Mouse (Mus musculus) forebrain, embryonic 14.5 days (tissue): Measurements from ENCODE around the gene Ipp. TPM values are rescaled to one million over a fixed set of nuclear protein-coding genes. Genes with fewer than 3 reads are reported as not detected.

Experiments
- ATAC-seq: fragments of 200-750 bp; cut with Nextera tagmentation; 2 replicates; pipeline ENCODE4 v1.8.0; 2017; ENCODE audit warnings: mild to moderate bottlenecking, moderate library complexity
- DNase-seq: peaks from one replicate; pipeline ENCODE4 v3.0.0-alpha.2; 2015; ENCODE audit warnings: low spot score
- H3K27ac ChIP-seq: fragments of 300-500 bp; sonication (generic); 2 replicates; pipeline ENCODE4 v1.5.1; 2014; ENCODE audit warnings: low read depth, mild to moderate bottlenecking, control low read depth, low read length, moderate library complexity
- H3K27me3 ChIP-seq: fragments of 300-500 bp; sonication (generic); replicated peaks from 2 replicates; pipeline ENCODE4 v1.6.1; 2014; ENCODE audit warnings: low read length, control low read depth, mixed read lengths; ENCODE audit not compliant: control insufficient read depth, insufficient read depth
- H3K36me3 ChIP-seq: fragments of 300-500 bp; sonication (generic); 2 replicates; pipeline ENCODE4 v1.6.1; 2014; ENCODE audit warnings: low read length, control low read depth; ENCODE audit not compliant: control insufficient read depth, insufficient read depth
- H3K4me1 ChIP-seq: fragments of 300-500 bp; sonication (generic); 2 replicates; pipeline ENCODE4 v1.6.1; 2014; ENCODE audit warnings: antibody characterized with exemption, low read length, control low read depth; ENCODE audit not compliant: control insufficient read depth, insufficient read depth
- H3K4me2 ChIP-seq: fragments of 300-500 bp; sonication (generic); 2 replicates; pipeline ENCODE4 v1.6.1; 2014; ENCODE audit warnings: mild to moderate bottlenecking, control low read depth, low read length
- H3K4me3 ChIP-seq: fragments of 300-500 bp; sonication (generic); 2 replicates; pipeline ENCODE4 v1.5.1; 2014; ENCODE audit warnings: low read depth, low read length, control low read depth
- H3K9ac ChIP-seq: fragments of 300-500 bp; sonication (generic); 2 replicates; pipeline ENCODE4 v1.6.1; 2014; ENCODE audit warnings: mild to moderate bottlenecking, low read length, control low read depth, moderate library complexity
- H3K9me3 ChIP-seq: fragments of 300-500 bp; sonication (generic); replicated peaks from 2 replicates; pipeline ENCODE4 v1.6.1; 2016; ENCODE audit warnings: low read length, control low read depth, mixed read lengths; ENCODE audit not compliant: control insufficient read depth
- WGBS: fragments of 180-500 bp; shearing (Covaris S2); extraction: QIAGEN DNeasy Blood & Tissue Kit; methylation state at CpG from one replicate; pipeline ENCODE4 v1.1.7; 2014; 5-methylcytosine and 5-hydroxymethylcytosine counted together
- polyA plus RNA-seq: library from polyadenylated mRNA; unstranded; fragments of >200 nt; fragmentation: Nextera tagmentation; extraction: Ambion mirVana; gene quantifications from 2 replicates; pipeline ENCODE4 v1.2.1, GENCODE M21; 2014

The Ipp gene
- polyA plus RNA-seq, 1 experiment from 2014 or later = 5.4 TPM

DNA sequence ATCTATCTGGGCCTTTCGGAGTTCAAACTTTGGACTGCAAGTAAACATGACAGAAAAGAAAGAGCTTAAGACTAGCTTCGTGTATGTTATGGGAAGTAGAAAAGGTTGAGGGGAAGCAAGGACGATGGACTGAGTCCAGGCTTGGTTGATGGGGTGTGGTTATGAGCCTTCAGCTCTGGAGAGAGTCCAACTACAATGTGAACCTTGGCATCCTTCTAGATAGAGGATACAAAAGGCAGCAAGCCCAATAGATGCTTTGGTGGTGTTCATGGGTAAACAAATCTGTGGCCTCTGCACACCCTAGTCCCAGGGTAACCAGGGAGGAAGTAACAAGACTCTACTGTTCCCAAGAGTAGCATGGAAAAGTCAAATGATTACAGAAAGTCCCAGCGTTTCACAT is 14.9 kb upstream of the Ipp start:
- H3K27ac ChIP-seq = no peak overlapping the region
- H3K4me3 ChIP-seq = no peak overlapping the region
- no peak for ATAC-seq
- no peaks in the 10 kb centered on the region for H3K27me3 ChIP-seq
- H3K36me3 ChIP-seq = no peaks in the 10 kb centered on the region
- WGBS = 83% methylated on average over 4 of the region's 4 CpGs
- 0 out of 2 replicates have a peak, but pooled peaks cover 2% of the 10 kb centered on the region for H3K9me3 ChIP-seq
- no peaks in the 10 kb centered on the region for H3K4me1 ChIP-seq
- no peak overlapping the region for H3K9ac ChIP-seq
- H3K4me2 ChIP-seq = no peak overlapping the region
- DNase-seq = no peak

DNA sequence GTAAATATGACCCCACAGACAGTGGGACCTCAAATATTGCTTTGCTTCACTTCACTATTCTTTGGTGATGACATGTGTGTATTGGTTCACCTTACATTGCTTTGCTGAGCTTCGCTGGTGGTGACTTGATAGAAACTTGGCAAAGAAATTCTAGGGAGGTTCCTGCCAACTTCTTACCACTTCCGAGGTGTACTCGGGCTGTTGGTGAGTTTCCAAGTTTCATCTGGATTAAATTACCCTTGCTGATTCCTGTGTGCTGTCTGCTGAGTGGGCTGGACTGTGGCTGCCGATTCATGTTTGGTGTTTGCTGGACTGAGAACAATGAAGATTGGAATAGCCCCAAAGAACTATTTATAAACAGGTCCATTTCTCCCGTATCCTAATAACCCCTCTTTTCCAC is 13.7 kb upstream of the Ipp start:
- Histone ChIP-seq H3K4me2 (no peak overlapping the region), H3K9ac (no peak overlapping the region), H3K9me3 (0 out of 2 replicates have a peak, but pooled peaks cover 2% of the 10 kb centered on the region), H3K27ac (no peak overlapping the region), H3K27me3 (no peaks in the 10 kb centered on the region), H3K4me1 (no peaks in the 10 kb centered on the region), H3K4me3 (no peak overlapping the region), H3K36me3 (no peaks in the 10 kb centered on the region)
- DNase-seq = no peak
- no peak for ATAC-seq
- WGBS = 63% methylated on average over 5 of the region's 5 CpGs

DNA sequence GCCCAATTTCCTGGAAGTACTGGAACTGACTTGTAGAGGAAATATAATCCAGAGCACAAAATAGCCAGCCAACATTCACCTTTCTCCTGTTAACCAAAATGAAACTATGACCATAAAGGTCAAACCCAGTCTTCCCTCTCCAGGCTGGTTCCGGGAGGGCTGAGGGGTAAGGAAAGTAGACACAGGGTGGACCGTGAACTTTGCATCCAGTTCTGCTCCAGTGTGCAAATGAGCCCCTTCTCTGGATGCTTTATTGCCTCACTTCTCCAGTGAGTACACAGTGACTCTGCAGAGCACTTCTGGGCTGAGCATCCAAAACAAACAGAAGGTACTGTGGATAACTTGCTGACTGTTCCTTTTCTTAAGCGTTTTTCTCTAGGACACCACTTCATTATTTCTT is 7.4 kb upstream of the Ipp start:
- no peaks in the 10 kb centered on the region for H3K36me3 ChIP-seq
- H3K9me3 ChIP-seq = no peaks in the 10 kb centered on the region
- no peak overlapping the region for H3K27ac ChIP-seq
- ATAC-seq = no peak
- no peak for DNase-seq
- H3K27me3 ChIP-seq = no peaks in the 10 kb centered on the region
- no peak overlapping the region for H3K4me3 ChIP-seq
- H3K4me1 ChIP-seq = no peaks in the 10 kb centered on the region
- WGBS = 83% methylated on average over 3 of the region's 3 CpGs
- H3K9ac ChIP-seq = no peak overlapping the region
- H3K4me2 ChIP-seq = no peak overlapping the region

DNA sequence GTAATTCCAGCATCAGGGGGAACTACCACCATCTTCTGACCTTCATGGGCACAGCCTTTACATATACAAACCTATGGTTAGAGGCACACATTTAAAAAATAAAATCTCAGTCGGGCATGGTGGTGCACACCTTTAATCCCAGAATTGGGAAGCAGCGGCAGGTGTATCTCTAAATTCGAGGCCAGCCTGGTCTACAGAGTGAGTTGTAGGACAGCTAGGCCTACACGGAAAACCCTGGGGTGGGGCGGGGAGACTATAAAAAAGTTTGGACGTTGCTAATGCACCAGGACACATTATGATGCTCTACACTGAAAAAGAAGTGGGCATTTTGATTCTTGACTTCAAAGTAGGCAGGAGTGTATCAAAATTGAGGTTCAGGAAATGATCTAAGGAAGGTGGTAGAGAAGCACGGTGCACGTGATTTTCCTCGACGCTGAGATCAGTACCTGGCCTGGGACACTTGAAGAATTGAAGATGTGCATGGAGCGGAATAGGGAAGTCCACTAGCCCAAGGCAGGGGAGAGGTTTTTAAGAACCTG is 394 bp upstream of the Ipp start:
- peak overlapping the region; percentile 63 for H3K4me3 ChIP-seq
- peak overlapping the region; percentile 73 for H3K4me2 ChIP-seq
- peaks cover 11% of the 10 kb centered on the region; the same call in 1 of the 2 replicates for H3K4me1 ChIP-seq
- peak overlapping the region; percentile 84 for H3K9ac ChIP-seq
- DNase-seq (no peak), ATAC-seq (peak; percentile 18)
- no peak overlapping the region for H3K27ac ChIP-seq
- WGBS = 29% methylated on average over 11 of the region's 11 CpGs
- no peaks in the 10 kb centered on the region for H3K9me3 ChIP-seq
- H3K36me3 ChIP-seq = no peaks in the 10 kb centered on the region
- no peaks in the 10 kb centered on the region for H3K27me3 ChIP-seq

DNA sequence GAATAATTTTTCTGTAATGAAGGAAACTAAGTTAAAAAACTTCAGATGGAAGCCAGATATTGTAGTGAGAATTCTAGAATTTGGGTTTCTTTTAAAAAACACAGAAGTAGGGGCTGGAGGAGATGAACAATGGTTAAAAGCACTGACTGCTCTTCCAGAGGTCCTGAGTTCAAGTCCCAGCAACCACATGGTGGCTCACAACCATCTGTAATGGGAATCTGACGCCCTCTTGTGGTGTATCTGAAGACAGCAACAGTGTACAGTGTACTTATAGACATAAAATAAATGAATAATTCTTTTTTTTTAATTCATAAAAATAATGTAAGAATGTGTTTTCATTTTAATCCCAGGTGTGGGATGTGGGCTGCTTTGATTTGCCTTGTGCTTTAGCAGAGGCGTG is 23.8 kb downstream of the Ipp start:
- WGBS = 59% methylated on average over 2 of the region's 2 CpGs
- no peaks in the 10 kb centered on the region for H3K9me3 ChIP-seq
- H3K27me3 ChIP-seq = no peaks in the 10 kb centered on the region
- H3K27ac ChIP-seq = no peak overlapping the region
- peaks cover 20% of the 10 kb centered on the region for H3K36me3 ChIP-seq
- H3K4me2 ChIP-seq = no peak overlapping the region
- no peak for DNase-seq
- no peak overlapping the region for H3K9ac ChIP-seq
- no peak for ATAC-seq
- no peak overlapping the region for H3K4me3 ChIP-seq
- no peaks in the 10 kb centered on the region for H3K4me1 ChIP-seq

DNA sequence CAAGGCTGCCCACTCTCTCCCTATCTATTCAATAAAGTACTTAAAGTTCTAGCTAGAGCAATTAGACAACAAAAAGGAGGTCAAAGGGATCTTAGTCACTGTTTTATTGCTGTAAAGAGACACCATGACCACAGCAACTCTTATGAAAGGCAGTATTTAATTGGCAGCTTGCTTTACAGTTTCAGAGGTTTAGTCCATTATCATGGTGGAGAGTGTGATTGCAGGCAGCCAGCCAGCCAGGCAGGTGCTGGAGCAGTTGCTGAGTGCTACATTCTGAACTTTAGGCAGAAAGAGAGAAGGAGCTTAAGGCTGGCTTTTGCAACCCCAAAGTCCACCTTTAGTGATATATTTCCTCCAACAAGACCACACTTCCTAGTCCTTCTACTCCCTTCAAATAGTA is 29.0 kb downstream of the Ipp start:
- Histone ChIP-seq H3K36me3 (peaks cover 17% of the 10 kb centered on the region), H3K27ac (no peak overlapping the region), H3K4me1 (no peaks in the 10 kb centered on the region), H3K9ac (no peak overlapping the region), H3K27me3 (no peaks in the 10 kb centered on the region), H3K9me3 (no peaks in the 10 kb centered on the region), H3K4me2 (no peak overlapping the region), H3K4me3 (no peak overlapping the region)
- ATAC-seq (no peak), DNase-seq (no peak)

DNA sequence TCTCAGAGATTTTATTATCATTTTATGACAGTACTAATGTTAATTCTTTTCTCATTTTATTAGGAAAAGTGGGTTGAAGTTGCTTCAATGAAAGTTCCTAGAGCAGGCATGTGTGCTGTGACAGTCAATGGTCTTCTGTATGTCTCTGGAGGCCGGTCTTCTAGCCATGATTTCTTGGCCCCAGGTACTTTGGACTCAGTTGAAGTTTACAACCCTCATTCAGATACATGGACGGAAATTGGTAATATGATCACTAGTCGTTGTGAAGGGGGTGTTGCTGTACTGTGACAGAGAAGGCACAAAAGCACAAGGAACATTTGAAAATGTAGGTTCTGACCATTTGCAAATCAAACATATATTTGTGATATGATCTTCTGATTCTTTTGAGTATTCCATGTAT is 30.4 kb downstream of the Ipp start:
- Histone ChIP-seq H3K4me2 (no peak overlapping the region), H3K9me3 (no peaks in the 10 kb centered on the region), H3K27me3 (no peaks in the 10 kb centered on the region), H3K9ac (no peak overlapping the region), H3K27ac (no peak overlapping the region), H3K4me3 (no peak overlapping the region), H3K36me3 (peaks cover 16% of the 10 kb centered on the region), H3K4me1 (no peaks in the 10 kb centered on the region)
- DNase-seq (no peak), ATAC-seq (no peak)
- 92% methylated on average over 3 of the region's 3 CpGs for WGBS

DNA sequence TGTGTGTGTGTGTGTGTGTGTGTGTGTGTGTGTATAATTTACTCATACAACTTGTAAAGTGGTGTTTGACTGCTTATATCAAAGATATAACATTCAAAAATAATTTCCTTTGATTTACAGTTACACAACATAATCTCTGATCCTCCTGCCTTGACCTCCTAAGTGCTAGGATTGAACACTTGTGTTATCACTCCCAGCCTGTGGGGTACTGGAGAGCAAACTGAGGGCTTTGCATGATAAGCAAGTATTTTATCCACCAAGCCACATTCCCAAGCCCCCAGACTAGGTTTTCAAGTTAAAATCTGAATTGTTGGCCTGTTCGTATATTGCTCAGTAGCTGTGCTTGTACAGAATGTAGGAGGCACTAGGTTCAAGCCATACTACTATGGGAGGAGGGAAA is 43.1 kb downstream of the Ipp start:
- H3K27me3 ChIP-seq = no peaks in the 10 kb centered on the region
- peaks cover 17% of the 10 kb centered on the region for H3K36me3 ChIP-seq
- H3K4me1 ChIP-seq = no peaks in the 10 kb centered on the region
- no peak overlapping the region for H3K9ac ChIP-seq
- 94% methylated on average over 1 of the region's 1 CpGs for WGBS
- H3K27ac ChIP-seq = no peak overlapping the region
- H3K9me3 ChIP-seq = no peaks in the 10 kb centered on the region
- no peak for ATAC-seq
- H3K4me3 ChIP-seq = no peak overlapping the region
- no peak overlapping the region for H3K4me2 ChIP-seq
- DNase-seq = no peak

DNA sequence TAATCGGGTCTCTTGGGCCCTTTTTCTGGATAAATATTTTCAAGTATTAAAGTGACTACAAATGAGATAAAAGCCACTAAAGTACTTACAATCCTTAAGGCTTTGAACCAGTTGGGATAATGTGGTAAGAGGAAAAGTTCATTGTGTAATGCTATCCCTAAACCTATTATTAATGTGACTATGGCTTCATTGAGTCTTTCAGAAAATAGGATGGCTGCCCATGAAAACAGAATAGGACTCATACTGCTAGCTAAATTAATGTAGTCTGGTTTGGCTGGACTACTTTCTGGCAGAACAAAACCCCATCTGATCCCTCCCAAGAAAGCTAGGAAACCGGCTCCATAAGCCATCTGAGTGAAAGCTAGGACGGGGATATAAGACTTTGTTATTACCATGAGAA is 45.7 kb downstream of the Ipp start:
- H3K9me3 ChIP-seq = no peaks in the 10 kb centered on the region
- peaks cover 4% of the 10 kb centered on the region; the same call in 1 of the 2 replicates for H3K4me1 ChIP-seq
- ATAC-seq = no peak
- H3K9ac ChIP-seq = no peak overlapping the region
- H3K27me3 ChIP-seq = no peaks in the 10 kb centered on the region
- H3K27ac ChIP-seq = no peak overlapping the region
- peaks cover 17% of the 10 kb centered on the region for H3K36me3 ChIP-seq
- no peak for DNase-seq
- H3K4me2 ChIP-seq = no peak overlapping the region
- 82% methylated on average over 3 of the region's 3 CpGs for WGBS
- no peak overlapping the region for H3K4me3 ChIP-seq
